Mouse (Mus musculus): ENCODE measurements around the gene Tgoln1. TPM values are rescaled to one million over a fixed set of nuclear protein-coding genes. Genes with fewer than 3 reads are reported as not detected.

Tgoln1 gene
- total and polyA plus RNA-seq, 3 experiments = 22.6 to 33.6 (median 23.5) TPM

DNA sequence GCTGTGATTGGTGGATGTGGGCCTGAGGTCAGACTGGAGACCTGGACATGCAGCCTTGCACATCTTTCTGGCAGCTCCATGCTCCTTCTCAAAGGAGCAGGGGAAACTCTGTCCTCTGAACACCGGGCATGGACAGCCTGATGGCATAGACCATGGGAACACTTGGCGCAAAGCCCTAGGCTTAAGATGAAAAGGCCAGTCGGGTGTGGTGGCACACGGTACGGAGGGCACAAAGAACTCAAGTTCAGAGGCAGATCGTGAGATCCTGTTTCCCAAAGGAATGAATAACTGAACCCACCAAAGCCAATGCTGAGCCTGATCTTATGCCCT, 43.6 kb upstream of the Tgoln1 start:
- no peak for DNase-seq (ENCODE audit: extremely low read depth)
- in situ Hi-C loops (cut with MboI; ENCODE audit: low pct_ligation_motif_present, low pct_unique_long_range_greater_than_20kb, low sequenced_read_pairs) = loop anchor here (10.0 kb wide), 1 partner anchor 174 kb away; no protein-coding TSS in a partner anchor
- Histone ChIP-seq H3K36me3 (replicated peaks in 1 of 2; ENCODE audit: control insufficient read depth in 1 of 2, insufficient read depth in 1 of 2, low read length in 1 of 2) (no peaks in the 10 kb centered on the region), H3K9ac (ENCODE audit: insufficient read depth, low read depth) (no peak overlapping the region), H3K4me2 (ENCODE audit: insufficient read depth, low read depth, poor library complexity, severe bottlenecking) (no peak overlapping the region), H3K27ac (ENCODE audit: insufficient read depth, low read depth) (no peak overlapping the region), H3K4me3 (replicated peaks in 1 of 3; ENCODE audit: low read depth in 2 of 3, low read length in 2 of 3, poor library complexity in 1 of 3) (no peak overlapping the region), H3K9me3 (replicated peaks; ENCODE audit: low read length) (no peaks in the 10 kb centered on the region), H3K4me1 (ENCODE audit: control insufficient read depth in 1 of 2, insufficient read depth in 2 of 2) (peaks cover 5 to 33% of the 10 kb centered on the region in 2 experiments), H3K27me3 (replicated peaks) (no peaks in the 10 kb centered on the region), H3K79me2 (replicated peaks; ENCODE audit: control insufficient read depth, extremely low read depth, insufficient read depth, poor library complexity, severe bottlenecking) (no peaks in the 10 kb centered on the region)
- dilution Hi-C loops (cut with MboI; ENCODE audit: extremely low pct_ligation_motif_present, extremely low pct_unique_long_range_greater_than_20kb, low sequenced_read_pairs) = no loop called here
- TF ChIP-seq POLR2A (IDR thresholded peaks at IDR 0.05; ENCODE audit: low read depth, low read length) (no peak), GABPA (IDR thresholded peaks at IDR 0.05; ENCODE audit: insufficient replicate concordance, low read depth, low read length) (no peak), ZC3H11A (IDR thresholded peaks at IDR 0.05; ENCODE audit: low read depth, low read length) (no peak)

- peaks cover 5 to 38% of the 10 kb centered on the region in 2 experiments for H3K4me1 ChIP-seq (ENCODE audit: control insufficient read depth in 1 of 2, insufficient read depth in 2 of 2)
- dilution Hi-C loops (cut with MboI; ENCODE audit: extremely low pct_ligation_motif_present, extremely low pct_unique_long_range_greater_than_20kb, low sequenced_read_pairs) (no loop called here), in situ Hi-C loops (cut with MboI; ENCODE audit: low pct_ligation_motif_present, low pct_unique_long_range_greater_than_20kb, low sequenced_read_pairs) (loop anchor here (10.0 kb wide), 1 partner anchor 175 kb away; no protein-coding TSS in a partner anchor)
- H3K27me3 ChIP-seq (replicated peaks) = no peaks in the 10 kb centered on the region
- no peak overlapping the region for H3K27ac ChIP-seq (ENCODE audit: insufficient read depth, low read depth)
- TF ChIP-seq POLR2AphosphoS2 (IDR thresholded peaks at IDR 0.05; ENCODE audit: low read depth, low read length) (no peak), JUND (conservative IDR thresholded peaks at IDR 0.05; ENCODE audit: low read depth, low read length) (no peak)
- no peak for DNase-seq (ENCODE audit: extremely low read depth)
- H3K4me3 ChIP-seq (replicated peaks in 1 of 3; ENCODE audit: low read depth in 2 of 3, low read length in 2 of 3, poor library complexity in 1 of 3) = no peak overlapping the region
- H3K36me3 ChIP-seq (replicated peaks in 1 of 2; ENCODE audit: control insufficient read depth in 1 of 2, insufficient read depth in 1 of 2, low read length in 1 of 2) = no peaks in the 10 kb centered on the region
- no peak overlapping the region for H3K4me2 ChIP-seq (ENCODE audit: insufficient read depth, low read depth, poor library complexity, severe bottlenecking)
- H3K9ac ChIP-seq (ENCODE audit: insufficient read depth, low read depth) = no peak overlapping the region
- H3K9me3 ChIP-seq (replicated peaks; ENCODE audit: low read length) = no peaks in the 10 kb centered on the region
- H3K79me2 ChIP-seq (replicated peaks; ENCODE audit: control insufficient read depth, extremely low read depth, insufficient read depth, poor library complexity, severe bottlenecking) = no peaks in the 10 kb centered on the region
Measured at GRCm38 (mm10) chr6:72659717-72660390, 43.1 kb upstream of the Tgoln1 start.

- no peaks in the 10 kb centered on the region for H3K36me3 ChIP-seq (replicated peaks in 1 of 2; ENCODE audit: control insufficient read depth in 1 of 2, insufficient read depth in 1 of 2, low read length in 1 of 2)
- no peak overlapping the region for H3K27ac ChIP-seq (ENCODE audit: insufficient read depth, low read depth)
- H3K9me3 ChIP-seq (replicated peaks; ENCODE audit: low read length) = no peaks in the 10 kb centered on the region
- in situ Hi-C loops (cut with MboI; ENCODE audit: low pct_ligation_motif_present, low pct_unique_long_range_greater_than_20kb, low sequenced_read_pairs) = no loop called here
- H3K4me1 ChIP-seq (ENCODE audit: control insufficient read depth in 1 of 2, insufficient read depth in 2 of 2) = peaks cover 5 to 44% of the 10 kb centered on the region in 2 experiments
- TF ChIP-seq SMC3 (IDR thresholded peaks at IDR 0.05; ENCODE audit: low read depth, low read length) (peak; percentile 52), GABPA (IDR thresholded peaks at IDR 0.05; ENCODE audit: insufficient replicate concordance, low read depth, low read length) (no peak), MEF2A (IDR thresholded peaks at IDR 0.05; ENCODE audit: borderline replicate concordance, low read depth, low read length) (no peak), RCOR1 (conservative IDR thresholded peaks at IDR 0.05; ENCODE audit: low read depth, low read length) (no peak), ZNF384 (IDR thresholded peaks at IDR 0.05; ENCODE audit: low read depth, low read length) (no peak), RAD21 (IDR thresholded peaks at IDR 0.05; ENCODE audit: low read depth, low read length) (peak; percentile 45), POLR2A (IDR thresholded peaks at IDR 0.05; ENCODE audit: low read depth, low read length) (no peak), NRF1 (IDR thresholded peaks at IDR 0.05; ENCODE audit: low read depth, low read length) (no peak), CTCF (conservative IDR thresholded peaks at IDR 0.05 in 1 of 2, IDR thresholded peaks at IDR 0.05 in 1 of 2; ENCODE audit: low read depth in 2 of 2, low read length in 2 of 2) (peak; percentile 61 to 75; a peak in 3 of 4 replicates), NELFE (IDR thresholded peaks at IDR 0.05; ENCODE audit: low read depth, low read length) (no peak), HCFC1 (IDR thresholded peaks at IDR 0.05; ENCODE audit: low read depth, low read length) (no peak)
- H3K27me3 ChIP-seq (replicated peaks) = no peaks in the 10 kb centered on the region
- no peak overlapping the region for H3K9ac ChIP-seq (ENCODE audit: insufficient read depth, low read depth)
- DNase-seq (ENCODE audit: extremely low read depth) = peak; percentile 65
- H3K79me2 ChIP-seq (replicated peaks; ENCODE audit: control insufficient read depth, extremely low read depth, insufficient read depth, poor library complexity, severe bottlenecking) = no peaks in the 10 kb centered on the region
- H3K4me3 ChIP-seq (replicated peaks in 1 of 3; ENCODE audit: low read depth in 2 of 3, low read length in 2 of 3, poor library complexity in 1 of 3) = no peak overlapping the region
- no peak overlapping the region for H3K4me2 ChIP-seq (ENCODE audit: insufficient read depth, low read depth, poor library complexity, severe bottlenecking)
- dilution Hi-C loops (cut with MboI; ENCODE audit: extremely low pct_ligation_motif_present, extremely low pct_unique_long_range_greater_than_20kb, low sequenced_read_pairs) = no loop called here
Measured at GRCm38 (mm10) chr6:72658006-72658405, 41.2 kb upstream of the Tgoln1 start.

Data from CH12.LX (cell line).